Mouse (Mus musculus): ENCODE results near the gene Lipo1. TPM values are rescaled to one million over a fixed set of nuclear protein-coding genes. Genes with fewer than 3 reads are reported as not detected.

Lipo1 gene
- not detected for polyA plus RNA-seq (2017; shearing (Covaris generic))

GRCm38 (mm10) chr19:33787359-33787758 is at the start of gene Lipo1:
TSS of gene Lipo1 (minus strand) at chr19:33787459.

GRCm38 (mm10) chr19:33761287-33762086 is 25.8 kb downstream of the Lipo1 start, which contains the start of gene Lipo3:
TSS of gene Lipo3 (minus strand) at chr19:33761951.

GRCm38 (mm10) chr19:33751259-33751658 is 36.0 kb downstream of the Lipo1 start, which contains the start of gene Lipo2:
TSS of gene Lipo2 (minus strand) at chr19:33751359.

Other genes with a start within 250 kb of the Lipo1 start
- not detected for gene Gm8978, start 162.2 kb downstream of the Lipo1 start, polyA plus RNA-seq (2017; shearing (Covaris generic))
- not detected for gene Lipo2, start 36.1 kb downstream of the Lipo1 start, polyA plus RNA-seq (2017; shearing (Covaris generic))
- gene Lipo3, start 25.5 kb downstream of the Lipo1 start, polyA plus RNA-seq (2017; shearing (Covaris generic)): 21.1 TPM
- not detected for gene Lipf, start 173.7 kb upstream of the Lipo1 start, polyA plus RNA-seq (2017; shearing (Covaris generic))
- gene Lipk, start 220.8 kb upstream of the Lipo1 start, polyA plus RNA-seq (2017; shearing (Covaris generic)): not detected